Mouse (Mus musculus): ENCODE measurements around the gene Prkd1. TPM values are rescaled to one million over a fixed set of nuclear protein-coding genes. Genes with fewer than 3 reads are reported as not detected.
"Not testable (repeated sequence)": the region's sequence is repeated elsewhere in the genome, so short reads cannot be mapped to it uniquely, and the experiment has no call there.

The Prkd1 gene
- 0.27 and 0.33 TPM in 2 replicates for polyA plus RNA-seq (2015; fragmentation: Nextera tagmentation; extraction: Ambion mirVana)

- peak within 1 kb of the TSS; percentile 79 for H3K4me2 ChIP-seq (ENCODE audit: low read depth, low read length)
- H3K9me3 ChIP-seq (replicated peaks; ENCODE audit: control insufficient read depth, low read length) = no peaks in the 10 kb centered on the region
- WGBS (ENCODE audit: insufficient replicate concordance) = under 1% methylated on average over 69 of the region's 114 CpGs
- peak within 1 kb of the TSS; percentile 66 for H3K4me3 ChIP-seq (ENCODE audit: low read depth, low read length)
- no peaks in the 10 kb centered on the region for H3K36me3 ChIP-seq (ENCODE audit: control insufficient read depth, insufficient read depth)
- no peak within 1 kb of the TSS for H3K27ac ChIP-seq (ENCODE audit: low read length)
- no peaks in the 10 kb centered on the region; the same call in 1 of the 2 replicates for H3K4me1 ChIP-seq (ENCODE audit: control insufficient read depth, low read depth, low read length)
- H3K9ac ChIP-seq (ENCODE audit: low read depth, low read length) = peak within 1 kb of the TSS; percentile 65
- ATAC-seq (ENCODE audit: low read depth) = peak; percentile 86
- H3K27me3 ChIP-seq (ENCODE audit: control insufficient read depth, insufficient read depth, low read depth, low read length) = peaks cover 27% of the 10 kb centered on the region
Observed at GRCm38 (mm10) chr12:50648671-50649541, at the start of gene Prkd1. TSS of gene Prkd1 (minus strand) at chr12:50649098.

- H3K9me3 ChIP-seq (replicated peaks; ENCODE audit: control insufficient read depth, low read length) = no peaks in the 10 kb centered on the region
- H3K27ac ChIP-seq (ENCODE audit: low read length) = no peak overlapping the region
- no peaks in the 10 kb centered on the region for H3K36me3 ChIP-seq (ENCODE audit: control insufficient read depth, insufficient read depth)
- no peak for ATAC-seq (ENCODE audit: low read depth)
- H3K27me3 ChIP-seq (ENCODE audit: control insufficient read depth, insufficient read depth, low read depth, low read length) = no peaks in the 10 kb centered on the region
- no peak overlapping the region for H3K4me2 ChIP-seq (ENCODE audit: low read depth, low read length)
- H3K4me3 ChIP-seq (ENCODE audit: low read depth, low read length) = no peak overlapping the region
- H3K9ac ChIP-seq (ENCODE audit: low read depth, low read length) = no peak overlapping the region
- 11% methylated on average over 3 of the region's 3 CpGs for WGBS (ENCODE audit: insufficient replicate concordance)
- H3K4me1 ChIP-seq (ENCODE audit: control insufficient read depth, low read depth, low read length) = no peaks in the 10 kb centered on the region
Observed at GRCm38 (mm10) chr12:50697492-50697891, 48.6 kb upstream of the Prkd1 start.

- Histone ChIP-seq H3K27ac (ENCODE audit: low read length) (no peak overlapping the region), H3K4me2 (ENCODE audit: low read depth, low read length) (peak overlapping the region; percentile 79), H3K36me3 (ENCODE audit: control insufficient read depth, insufficient read depth) (no peaks in the 10 kb centered on the region), H3K4me1 (ENCODE audit: control insufficient read depth, low read depth, low read length) (no peaks in the 10 kb centered on the region; the same call in 1 of the 2 replicates), H3K27me3 (ENCODE audit: control insufficient read depth, insufficient read depth, low read depth, low read length) (peaks cover 27% of the 10 kb centered on the region), H3K4me3 (ENCODE audit: low read depth, low read length) (peak overlapping the region; percentile 66), H3K9ac (ENCODE audit: low read depth, low read length) (peak overlapping the region; percentile 65), H3K9me3 (replicated peaks; ENCODE audit: control insufficient read depth, low read length) (no peaks in the 10 kb centered on the region)
- ATAC-seq (ENCODE audit: low read depth) = 0 out of 2 replicates have a peak, but pooled peaks have one; percentile 23
- 3% methylated on average over 16 of the region's 16 CpGs for WGBS (ENCODE audit: insufficient replicate concordance)
Observed at GRCm38 (mm10) chr12:50648176-50648670, 675 bp downstream of the Prkd1 start.

- H3K4me3 ChIP-seq (ENCODE audit: low read depth, low read length) = no peak overlapping the region
- ATAC-seq (ENCODE audit: low read depth) = no peak
- no peak overlapping the region for H3K27ac ChIP-seq (ENCODE audit: low read length)
- H3K36me3 ChIP-seq (ENCODE audit: control insufficient read depth, insufficient read depth) = no peaks in the 10 kb centered on the region
- H3K9ac ChIP-seq (ENCODE audit: low read depth, low read length) = no peak overlapping the region
- 51% methylated on average over 4 of the region's 4 CpGs for WGBS (ENCODE audit: insufficient replicate concordance)
- H3K9me3 ChIP-seq (replicated peaks; ENCODE audit: control insufficient read depth, low read length) = no peaks in the 10 kb centered on the region
- no peak overlapping the region for H3K4me2 ChIP-seq (ENCODE audit: low read depth, low read length)
- peaks cover 27% of the 10 kb centered on the region for H3K27me3 ChIP-seq (ENCODE audit: control insufficient read depth, insufficient read depth, low read depth, low read length)
- H3K4me1 ChIP-seq (ENCODE audit: control insufficient read depth, low read depth, low read length) = no peaks in the 10 kb centered on the region; the same call in 1 of the 2 replicates
Observed at GRCm38 (mm10) chr12:50646857-50647256, 2.0 kb downstream of the Prkd1 start.

GRCm38 (mm10) chr12:50642671-50643070 lies 6.2 kb downstream of the Prkd1 start:
- no peak overlapping the region for H3K9ac ChIP-seq (ENCODE audit: low read depth, low read length)
- H3K36me3 ChIP-seq (ENCODE audit: control insufficient read depth, insufficient read depth) = no peaks in the 10 kb centered on the region
- H3K4me3 ChIP-seq (ENCODE audit: low read depth, low read length) = no peak overlapping the region
- H3K9me3 ChIP-seq (replicated peaks; ENCODE audit: control insufficient read depth, low read length) = no peaks in the 10 kb centered on the region
- H3K27ac ChIP-seq (ENCODE audit: low read length) = no peak overlapping the region
- H3K4me2 ChIP-seq (ENCODE audit: low read depth, low read length) = no peak overlapping the region
- H3K27me3 ChIP-seq (ENCODE audit: control insufficient read depth, insufficient read depth, low read depth, low read length) = peaks cover 3% of the 10 kb centered on the region; the same call in 1 of the 2 replicates
- no peak for ATAC-seq (ENCODE audit: low read depth)
- WGBS (ENCODE audit: insufficient replicate concordance) = 63% methylated on average over 5 of the region's 5 CpGs
- no peaks in the 10 kb centered on the region; the same call in 1 of the 2 replicates for H3K4me1 ChIP-seq (ENCODE audit: control insufficient read depth, low read depth, low read length)

GRCm38 (mm10) chr12:50640171-50640570 lies 8.7 kb downstream of the Prkd1 start:
- Histone ChIP-seq H3K9me3 (replicated peaks; ENCODE audit: control insufficient read depth, low read length) (no peaks in the 10 kb centered on the region), H3K27ac (ENCODE audit: low read length) (no peak overlapping the region), H3K9ac (ENCODE audit: low read depth, low read length) (no peak overlapping the region), H3K27me3 (ENCODE audit: control insufficient read depth, insufficient read depth, low read depth, low read length) (no peaks in the 10 kb centered on the region), H3K4me2 (ENCODE audit: low read depth, low read length) (no peak overlapping the region), H3K36me3 (ENCODE audit: control insufficient read depth, insufficient read depth) (no peaks in the 10 kb centered on the region), H3K4me3 (ENCODE audit: low read depth, low read length) (no peak overlapping the region), H3K4me1 (ENCODE audit: control insufficient read depth, low read depth, low read length) (no peaks in the 10 kb centered on the region)
- whole genome bisulfite sequencing (ENCODE audit: insufficient replicate concordance) = 30% methylated on average over 4 of the region's 4 CpGs
- ATAC-seq (ENCODE audit: low read depth) = peak; percentile 67

- Histone ChIP-seq H3K4me3 (ENCODE audit: low read depth, low read length) (no peak overlapping the region), H3K27me3 (ENCODE audit: control insufficient read depth, insufficient read depth, low read depth, low read length) (no peaks in the 10 kb centered on the region), H3K9ac (ENCODE audit: low read depth, low read length) (no peak overlapping the region), H3K4me2 (ENCODE audit: low read depth, low read length) (no peak overlapping the region), H3K36me3 (ENCODE audit: control insufficient read depth, insufficient read depth) (no peaks in the 10 kb centered on the region), H3K9me3 (replicated peaks; ENCODE audit: control insufficient read depth, low read length) (no peaks in the 10 kb centered on the region), H3K27ac (ENCODE audit: low read length) (no peak overlapping the region), H3K4me1 (ENCODE audit: control insufficient read depth, low read depth, low read length) (no peaks in the 10 kb centered on the region)
- 53% methylated on average over 6 of the region's 6 CpGs for WGBS (ENCODE audit: insufficient replicate concordance)
- ATAC-seq (ENCODE audit: low read depth) = no peak
Observed at GRCm38 (mm10) chr12:50634436-50634835, 14.5 kb downstream of the Prkd1 start.

- H3K4me1 ChIP-seq (ENCODE audit: control insufficient read depth, low read depth, low read length); H3K27me3 ChIP-seq (ENCODE audit: control insufficient read depth, insufficient read depth, low read depth, low read length); H3K27ac ChIP-seq (ENCODE audit: low read length); H3K36me3 ChIP-seq (ENCODE audit: control insufficient read depth, insufficient read depth); H3K4me3 ChIP-seq (ENCODE audit: low read depth, low read length); ATAC-seq (ENCODE audit: low read depth); H3K9me3 ChIP-seq (replicated peaks; ENCODE audit: control insufficient read depth, low read length); H3K4me2 ChIP-seq (ENCODE audit: low read depth, low read length); H3K9ac ChIP-seq (ENCODE audit: low read depth, low read length): not testable (repeated sequence)
- no CpG with 5 or more reads among the region's 2 CpGs for WGBS (ENCODE audit: insufficient replicate concordance)
Observed at GRCm38 (mm10) chr12:50626100-50626499, 22.8 kb downstream of the Prkd1 start.

- 46% methylated on average over 4 of the region's 4 CpGs for WGBS (ENCODE audit: insufficient replicate concordance)
- H3K4me1 ChIP-seq (ENCODE audit: control insufficient read depth, low read depth, low read length) = no peaks in the 10 kb centered on the region
- no peaks in the 10 kb centered on the region for H3K36me3 ChIP-seq (ENCODE audit: control insufficient read depth, insufficient read depth)
- no peak overlapping the region for H3K4me3 ChIP-seq (ENCODE audit: low read depth, low read length)
- no peak overlapping the region for H3K9ac ChIP-seq (ENCODE audit: low read depth, low read length)
- no peak overlapping the region for H3K27ac ChIP-seq (ENCODE audit: low read length)
- no peaks in the 10 kb centered on the region for H3K9me3 ChIP-seq (replicated peaks; ENCODE audit: control insufficient read depth, low read length)
- no peak for ATAC-seq (ENCODE audit: low read depth)
- no peak overlapping the region for H3K4me2 ChIP-seq (ENCODE audit: low read depth, low read length)
- no peaks in the 10 kb centered on the region for H3K27me3 ChIP-seq (ENCODE audit: control insufficient read depth, insufficient read depth, low read depth, low read length)
Observed at GRCm38 (mm10) chr12:50624175-50624574, 24.7 kb downstream of the Prkd1 start.
